ENCODE assay signal across 14 mouse cellular contexts in genomic region chr11:5952501-5952900, GRCm38 (mm10). TPM values are rescaled to one million over a fixed set of nuclear protein-coding genes. Genes with fewer than 3 reads are reported as not detected.
A peak's percentile ranks its signal among the peaks of the same experiment; 100 is the strongest.
DNase-seq lines count a peak whose midpoint lies in the region; ATAC-seq and TF ChIP-seq lines count a peak whose summit lies in the region.
"Had no signal": no experiment of that assay in that cellular context is flagged by ENCODE, and none has a peak within 500 bp of the region (broad histone marks: within the 10 kb centered on the region; RNA-seq: fewer than 3 reads in every experiment).

No protein-coding gene starts in this region.

- peak; percentile 39; the same call in 1 of the 2 replicates for ATAC-seq in heart, postnatal 0 days (ENCODE audit: insufficient read depth, low read depth)
- ATAC-seq in midbrain, embryonic 14.5 days (ENCODE audit: low FRiP score, low TSS enrichment) = no peak
- ATAC-seq in forebrain, embryonic 14.5 days = no peak
- ATAC-seq: liver, postnatal 0 days had no signal

- peak overlapping the region; percentile 88 for H3K27ac ChIP-seq in heart, postnatal 0 days (ENCODE audit: low read depth)
- no peak overlapping the region for H3K27ac ChIP-seq in midbrain, embryonic 14.5 days (replicated peaks; ENCODE audit: low read depth, low read length)
- no peak overlapping the region for H3K27ac ChIP-seq in forebrain, embryonic 14.5 days (ENCODE audit: low read depth, low read length)

- no peaks in the 10 kb centered on the region for H3K36me3 ChIP-seq in heart, postnatal 0 days (replicated peaks; ENCODE audit: control insufficient read depth, insufficient read depth, low read length)
- no peaks in the 10 kb centered on the region for H3K36me3 ChIP-seq in midbrain, embryonic 14.5 days (ENCODE audit: control insufficient read depth, insufficient read depth, low read length)
- no peaks in the 10 kb centered on the region; the same call in 1 of the 2 replicates for H3K36me3 ChIP-seq in forebrain, embryonic 14.5 days (ENCODE audit: control insufficient read depth, insufficient read depth, low read length)

- H3K4me2 ChIP-seq in heart, postnatal 0 days (ENCODE audit: low read depth, low read length) = no peak overlapping the region
- no peak overlapping the region for H3K4me2 ChIP-seq in midbrain, embryonic 14.5 days (ENCODE audit: low read length)
- H3K4me2 ChIP-seq in forebrain, embryonic 14.5 days (ENCODE audit: low read length) = no peak overlapping the region

- peak; percentile 82 for TF ChIP-seq EP300 in heart, postnatal 0 days (IDR thresholded peaks at IDR 0.05; ENCODE audit: low read depth)

- no peak overlapping the region; the same call in 1 of the 2 replicates for H3K9ac ChIP-seq in heart, postnatal 0 days (replicated peaks; ENCODE audit: low read depth, low read length)
- H3K9ac ChIP-seq in midbrain, embryonic 14.5 days (replicated peaks; ENCODE audit: low read length) = no peak overlapping the region
- no peak overlapping the region for H3K9ac ChIP-seq in forebrain, embryonic 14.5 days (ENCODE audit: low read length)
- H3K9ac ChIP-seq: liver, postnatal 0 days had no signal

- H3K4me3 ChIP-seq in heart, postnatal 0 days (ENCODE audit: low read depth, low read length) = no peak overlapping the region
- no peak overlapping the region for H3K4me3 ChIP-seq in midbrain, embryonic 14.5 days (replicated peaks; ENCODE audit: low read depth, low read length)
- no peak overlapping the region for H3K4me3 ChIP-seq in forebrain, embryonic 14.5 days (ENCODE audit: low read depth, low read length)

- H3K27me3 ChIP-seq in heart, postnatal 0 days (ENCODE audit: control insufficient read depth, insufficient read depth, low read length) = no peaks in the 10 kb centered on the region
- H3K27me3 ChIP-seq in midbrain, embryonic 14.5 days (ENCODE audit: control insufficient read depth, insufficient read depth, low read length) = no peaks in the 10 kb centered on the region
- no peaks in the 10 kb centered on the region for H3K27me3 ChIP-seq in forebrain, embryonic 14.5 days (replicated peaks; ENCODE audit: control insufficient read depth, insufficient read depth, low read length)
- H3K27me3 ChIP-seq: CH12.LX had no signal

- peaks cover 37% of the 10 kb centered on the region for H3K4me1 ChIP-seq in heart, postnatal 0 days (ENCODE audit: control insufficient read depth, insufficient read depth)
- peaks cover 13% of the 10 kb centered on the region for H3K4me1 ChIP-seq in midbrain, embryonic 14.5 days (ENCODE audit: control insufficient read depth, insufficient read depth, low read length)
- H3K4me1 ChIP-seq in forebrain, embryonic 14.5 days (ENCODE audit: control insufficient read depth, insufficient read depth, low read length) = peaks cover 18% of the 10 kb centered on the region

- peak; percentile 71 for DNase-seq in MN1 (ENCODE audit: low spot score)
- DNase-seq in adrenal gland, postnatal 25 days = peak; percentile 25
- peak; percentile 84 for DNase-seq in heart, postnatal 0 days (ENCODE audit: low spot score)
- peak; percentile 71 to 72 for DNase-seq in kidney, postnatal 36 days
- no peak for DNase-seq in midbrain, embryonic 14.5 days
- DNase-seq in embryo, embryonic 10 days (ENCODE audit: low spot score) = no peak
- DNase-seq in cerebellum, postnatal 36 days = no peak
- DNase-seq in forebrain, embryonic 14.5 days (ENCODE audit: low spot score) = no peak
- DNase-seq: cerebellum, adult 11 months; gastrocnemius, postnatal 14 days; right cerebral cortex, postnatal 4 days had no signal

- no peaks in the 10 kb centered on the region for H3K9me3 ChIP-seq in heart, postnatal 0 days (replicated peaks; ENCODE audit: control insufficient read depth, low read length)
- H3K9me3 ChIP-seq in midbrain, embryonic 14.5 days (ENCODE audit: control insufficient read depth, low read length) = no peaks in the 10 kb centered on the region
- no peaks in the 10 kb centered on the region for H3K9me3 ChIP-seq in forebrain, embryonic 14.5 days (replicated peaks; ENCODE audit: control insufficient read depth, low read length)

- no peak for TF ChIP-seq CTCF in heart, postnatal 0 days (IDR thresholded peaks at IDR 0.05; ENCODE audit: low read depth)

- 15% methylated on average over 5 of the region's 5 CpGs for WGBS in heart, postnatal 0 days
- WGBS in midbrain, embryonic 14.5 days = 92% methylated on average over 5 of the region's 5 CpGs
- WGBS in forebrain, embryonic 14.5 days = 91% methylated on average over 5 of the region's 5 CpGs

RNA-seq across cellular contexts. Expression of gene Gck, which starts 2.6 kb away (rescaled TPM):
- 3.1 and 4.0 TPM in 2 replicates for total RNA-seq in adrenal gland, postnatal 25 days (2021)
- not detected in 2 replicates for total RNA-seq in heart, postnatal 0 days (2014; rRNA removed; ENCODE audit: low replicate concordance)
- polyA plus RNA-seq in heart, postnatal 0 days (2015; fragmentation: Nextera tagmentation; extraction: Ambion mirVana) = 0.71 and 0.78 TPM in 2 replicates
- 5.9 and 9.8 TPM in 2 replicates for polyA plus RNA-seq in midbrain, embryonic 14.5 days (2014; fragmentation: Nextera tagmentation; extraction: Ambion mirVana)
- polyA plus RNA-seq in forebrain, embryonic 14.5 days (2014; fragmentation: Nextera tagmentation; extraction: Ambion mirVana) = 6.5 and 7.3 TPM in 2 replicates

RNA-seq across cellular contexts. Expression of gene Ykt6, which starts 3.0 kb away (rescaled TPM):
- total RNA-seq in adrenal gland, postnatal 25 days (2021) = 75.5 and 86.3 TPM in 2 replicates
- 55.8 and 83.9 TPM in 2 replicates for total RNA-seq in heart, postnatal 0 days (2014; rRNA removed; ENCODE audit: low replicate concordance)
- polyA plus RNA-seq in heart, postnatal 0 days (2015; fragmentation: Nextera tagmentation; extraction: Ambion mirVana) = 35.2 and 37.4 TPM in 2 replicates
- polyA plus RNA-seq in midbrain, embryonic 14.5 days (2014; fragmentation: Nextera tagmentation; extraction: Ambion mirVana) = 40.5 and 57.6 TPM in 2 replicates
- polyA plus RNA-seq in forebrain, embryonic 14.5 days (2014; fragmentation: Nextera tagmentation; extraction: Ambion mirVana) = 46.3 and 47.5 TPM in 2 replicates

RNA-seq across cellular contexts. Expression of gene Myl7, which starts 53.9 kb away (rescaled TPM):
- not detected in 2 replicates for total RNA-seq in adrenal gland, postnatal 25 days (2021)
- total RNA-seq in heart, postnatal 0 days (2014; rRNA removed; ENCODE audit: low replicate concordance) = 1,536 and 2,717 TPM in 2 replicates
- 5,015 and 6,387 TPM in 2 replicates for polyA plus RNA-seq in heart, postnatal 0 days (2015; fragmentation: Nextera tagmentation; extraction: Ambion mirVana)
- not detected in 2 replicates for polyA plus RNA-seq in midbrain, embryonic 14.5 days (2014; fragmentation: Nextera tagmentation; extraction: Ambion mirVana)
- not detected in 2 replicates for polyA plus RNA-seq in forebrain, embryonic 14.5 days (2014; fragmentation: Nextera tagmentation; extraction: Ambion mirVana)
- total RNA-seq: gastrocnemius, postnatal 14 days; layer of hippocampus, postnatal 25 days had no signal

Comparison
In these comparisons a context has a peak if more than half of its experiments do, and no peak if none do; other contexts are left out.
1. DNase-seq: peak in MN1 (single experiment), adrenal gland, postnatal 25 days (single experiment), heart, postnatal 0 days (single experiment) and kidney, postnatal 36 days (2 of 2); none in midbrain, embryonic 14.5 days (single experiment), embryo, embryonic 10 days (single experiment), cerebellum, postnatal 36 days (0 of 2) and forebrain, embryonic 14.5 days (single experiment).
2. RNA of gene Myl7, which starts 53.9 kb away (polyA plus RNA-seq): 5,015 to 6,387 TPM in heart, postnatal 0 days; not detected in forebrain, embryonic 14.5 days and not detected in midbrain, embryonic 14.5 days; every median in the first group is over 1,000 times any median in the second.